Mouse (Mus musculus) megakaryocyte-erythroid progenitor cell, adult 5-6 weeks (primary cell): ENCODE data around the gene Fitm1. TPM values are rescaled to one million over a fixed set of nuclear protein-coding genes. Genes with fewer than 3 reads are reported as not detected.
A peak's percentile ranks its signal among the peaks of the same experiment; 100 is the strongest.

Source experiments
- ATAC-seq: replicated peaks from 2 replicates; pipeline ENCODE4 v1.8.0; 2016; ENCODE audit warnings: mild to moderate bottlenecking, inconsistent platforms; ENCODE audit not compliant: severe bottlenecking, poor library complexity, low FRiP score, low TSS enrichment
- total RNA-seq, 2 experiments: library from RNA; stranded (forward) in 1 of 2; stranded (reverse) in 1 of 2; fragments of 200-1000, 215-1000 nt in 1 of 2; fragments of >200 nt in 1 of 2; fragmentation: Nextera tagmentation in 1 of 2; gene quantifications; 2 replicates each; pipeline ENCODE4 v1.2.3; 2014 to 2017

Gene Fitm1
- total RNA-seq, 2 experiments from 2014 or later = not detected

- peak; percentile 80 for ATAC-seq
These were observed 15.4 kb downstream of the Fitm1 start, which contains the start of gene Psme2 for GRCm38 (mm10) chr14:55590748-55591330. Gene Psme2 (minus strand): TSS chr14:55591113.

- peak; percentile 86 for ATAC-seq
These were observed 16.0 kb downstream of the Fitm1 start, which contains the start of gene Rnf31 for GRCm38 (mm10) chr14:55591331-55591891. Gene Rnf31 (plus strand): TSS chr14:55591708.

- ATAC-seq = no peak
These were observed 16.8 kb downstream of the Fitm1 start for GRCm38 (mm10) chr14:55592226-55592625.

- ATAC-seq = no peak
These were observed 20.7 kb downstream of the Fitm1 start for GRCm38 (mm10) chr14:55596036-55596690.

GRCm38 (mm10) chr14:55598521-55599390, 23.3 kb downstream of the Fitm1 start:
- no peak for ATAC-seq

- no peak for ATAC-seq
These were observed 27.8 kb downstream of the Fitm1 start, which contains the start of gene Irf9 for GRCm38 (mm10) chr14:55603271-55603632. Gene Irf9 (plus strand): TSS chr14:55603571.

GRCm38 (mm10) chr14:55603633-55604576, 28.5 kb downstream of the Fitm1 start:
- ATAC-seq = peak; percentile 90

GRCm38 (mm10) chr14:55604823-55605222, 29.4 kb downstream of the Fitm1 start:
- ATAC-seq = no peak

- peak; percentile 35; the same call in 1 of the 2 replicates for ATAC-seq
These were observed 30.5 kb downstream of the Fitm1 start for GRCm38 (mm10) chr14:55605743-55606459.

GRCm38 (mm10) chr14:55608339-55608738, 32.9 kb downstream of the Fitm1 start:
- ATAC-seq = no peak

- no peak for ATAC-seq
These were observed 37.9 kb downstream of the Fitm1 start for GRCm38 (mm10) chr14:55613346-55613745.

GRCm38 (mm10) chr14:55614565-55615178, 39.3 kb downstream of the Fitm1 start:
- peak; percentile 57 for ATAC-seq

- no peak for ATAC-seq
These were observed 40.5 kb downstream of the Fitm1 start for GRCm38 (mm10) chr14:55615876-55616275.

GRCm38 (mm10) chr14:55616844-55617243, 41.4 kb downstream of the Fitm1 start:
- ATAC-seq = no peak

GRCm38 (mm10) chr14:55617822-55618221, 42.4 kb downstream of the Fitm1 start, which contains the start of gene Rec8:
Gene Rec8 (plus strand): TSS chr14:55618037.
- peak; percentile 79 for ATAC-seq

- peak; percentile 59 for ATAC-seq
These were observed 43.2 kb downstream of the Fitm1 start for GRCm38 (mm10) chr14:55618486-55619195.
